Mouse (Mus musculus): Measurements from ENCODE around the gene Larp1. TPM values are rescaled to one million over a fixed set of nuclear protein-coding genes. Genes with fewer than 3 reads are reported as not detected.

Larp1 gene
- total and polyA plus RNA-seq, 2 experiments from 2014 or later: 15.7 to 51.8 TPM

GRCm38 (mm10) chr11:57970541-57970940, 38.3 kb upstream of the Larp1 start:
- Histone ChIP-seq H3K4me3 (ENCODE audit: low read depth, low read length) (no peak overlapping the region), H3K4me2 (ENCODE audit: low read depth, low read length, poor library complexity, severe bottlenecking) (no peak overlapping the region), H3K27ac (ENCODE audit: low read depth, low read length) (no peak overlapping the region), H3K9me3 (ENCODE audit: low read length) (no peaks in the 10 kb centered on the region), H3K27me3 (ENCODE audit: insufficient read depth, low read length) (no peaks in the 10 kb centered on the region), H3K4me1 (ENCODE audit: insufficient read depth, low read length) (no peaks in the 10 kb centered on the region), H3K36me3 (ENCODE audit: insufficient read depth, low read length) (no peaks in the 10 kb centered on the region), H3K9ac (replicated peaks; ENCODE audit: low read length, poor library complexity, severe bottlenecking) (no peak overlapping the region)
- no peak for TF ChIP-seq CTCF (IDR thresholded peaks at IDR 0.05)
- WGBS: 27% methylated on average over 5 of the region's 5 CpGs
- DNase-seq (ENCODE audit: low spot score) (no peak), ATAC-seq (ENCODE audit: low FRiP score) (no peak)

- H3K9ac ChIP-seq (replicated peaks; ENCODE audit: low read length, poor library complexity, severe bottlenecking): no peak overlapping the region
- H3K4me2 ChIP-seq (ENCODE audit: low read depth, low read length, poor library complexity, severe bottlenecking): no peak overlapping the region
- no peak for ATAC-seq (ENCODE audit: low FRiP score)
- no peak for DNase-seq (ENCODE audit: low spot score)
- 78% methylated on average over 13 of the region's 13 CpGs for WGBS
- H3K4me1 ChIP-seq (ENCODE audit: insufficient read depth, low read length): no peaks in the 10 kb centered on the region
- no peaks in the 10 kb centered on the region for H3K27me3 ChIP-seq (ENCODE audit: insufficient read depth, low read length)
- no peak for TF ChIP-seq CTCF (IDR thresholded peaks at IDR 0.05)
- no peaks in the 10 kb centered on the region for H3K36me3 ChIP-seq (ENCODE audit: insufficient read depth, low read length)
- H3K4me3 ChIP-seq (ENCODE audit: low read depth, low read length): no peak overlapping the region
- no peaks in the 10 kb centered on the region for H3K9me3 ChIP-seq (ENCODE audit: low read length)
- no peak overlapping the region for H3K27ac ChIP-seq (ENCODE audit: low read depth, low read length)
These were observed 35.6 kb upstream of the Larp1 start for GRCm38 (mm10) chr11:57973001-57973912.

- Histone ChIP-seq H3K36me3 (ENCODE audit: insufficient read depth, low read length) (no peaks in the 10 kb centered on the region), H3K9me3 (ENCODE audit: low read length) (no peaks in the 10 kb centered on the region), H3K9ac (replicated peaks; ENCODE audit: low read length, poor library complexity, severe bottlenecking) (no peak overlapping the region), H3K4me3 (ENCODE audit: low read depth, low read length) (no peak overlapping the region), H3K4me2 (ENCODE audit: low read depth, low read length, poor library complexity, severe bottlenecking) (no peak overlapping the region), H3K27ac (ENCODE audit: low read depth, low read length) (no peak overlapping the region), H3K27me3 (ENCODE audit: insufficient read depth, low read length) (no peaks in the 10 kb centered on the region), H3K4me1 (ENCODE audit: insufficient read depth, low read length) (no peaks in the 10 kb centered on the region)
- no peak for TF ChIP-seq CTCF (IDR thresholded peaks at IDR 0.05)
- ATAC-seq (ENCODE audit: low FRiP score): no peak
- WGBS: 70% methylated on average over 9 of the region's 9 CpGs
- DNase-seq (ENCODE audit: low spot score): no peak
These were observed 35.0 kb upstream of the Larp1 start for GRCm38 (mm10) chr11:57973913-57974234.

GRCm38 (mm10) chr11:57975876-57976275, 33.0 kb upstream of the Larp1 start:
- Histone ChIP-seq H3K4me3 (ENCODE audit: low read depth, low read length) (no peak overlapping the region), H3K36me3 (ENCODE audit: insufficient read depth, low read length) (no peaks in the 10 kb centered on the region), H3K27me3 (ENCODE audit: insufficient read depth, low read length) (no peaks in the 10 kb centered on the region), H3K9ac (replicated peaks; ENCODE audit: low read length, poor library complexity, severe bottlenecking) (no peak overlapping the region), H3K9me3 (ENCODE audit: low read length) (no peaks in the 10 kb centered on the region), H3K4me2 (ENCODE audit: low read depth, low read length, poor library complexity, severe bottlenecking) (no peak overlapping the region), H3K27ac (ENCODE audit: low read depth, low read length) (no peak overlapping the region), H3K4me1 (ENCODE audit: insufficient read depth, low read length) (no peaks in the 10 kb centered on the region)
- TF ChIP-seq CTCF (IDR thresholded peaks at IDR 0.05): no peak
- ATAC-seq (ENCODE audit: low FRiP score) (no peak), DNase-seq (ENCODE audit: low spot score) (no peak)

- ATAC-seq (ENCODE audit: low FRiP score) (no peak), DNase-seq (ENCODE audit: low spot score) (no peak)
- Histone ChIP-seq H3K27me3 (ENCODE audit: insufficient read depth, low read length) (no peaks in the 10 kb centered on the region), H3K27ac (ENCODE audit: low read depth, low read length) (no peak overlapping the region), H3K36me3 (ENCODE audit: insufficient read depth, low read length) (no peaks in the 10 kb centered on the region), H3K9ac (replicated peaks; ENCODE audit: low read length, poor library complexity, severe bottlenecking) (no peak overlapping the region), H3K9me3 (ENCODE audit: low read length) (no peaks in the 10 kb centered on the region), H3K4me2 (ENCODE audit: low read depth, low read length, poor library complexity, severe bottlenecking) (no peak overlapping the region), H3K4me1 (ENCODE audit: insufficient read depth, low read length) (no peaks in the 10 kb centered on the region), H3K4me3 (ENCODE audit: low read depth, low read length) (no peak overlapping the region)
- WGBS: 100% methylated on average over 1 of the region's 1 CpGs
- TF ChIP-seq CTCF (IDR thresholded peaks at IDR 0.05): no peak
These were observed 31.2 kb upstream of the Larp1 start for GRCm38 (mm10) chr11:57977681-57978080.

GRCm38 (mm10) chr11:57979621-57980020, 29.2 kb upstream of the Larp1 start:
- no peaks in the 10 kb centered on the region for H3K9me3 ChIP-seq (ENCODE audit: low read length)
- DNase-seq (ENCODE audit: low spot score) (no peak), ATAC-seq (ENCODE audit: low FRiP score) (no peak)
- H3K36me3 ChIP-seq (ENCODE audit: insufficient read depth, low read length): no peaks in the 10 kb centered on the region
- H3K27me3 ChIP-seq (ENCODE audit: insufficient read depth, low read length): no peaks in the 10 kb centered on the region
- no peaks in the 10 kb centered on the region for H3K4me1 ChIP-seq (ENCODE audit: insufficient read depth, low read length)
- no peak overlapping the region for H3K9ac ChIP-seq (replicated peaks; ENCODE audit: low read length, poor library complexity, severe bottlenecking)
- no peak overlapping the region for H3K27ac ChIP-seq (ENCODE audit: low read depth, low read length)
- no peak overlapping the region for H3K4me3 ChIP-seq (ENCODE audit: low read depth, low read length)
- WGBS: 90% methylated on average over 6 of the region's 6 CpGs
- TF ChIP-seq CTCF (IDR thresholded peaks at IDR 0.05): no peak
- no peak overlapping the region for H3K4me2 ChIP-seq (ENCODE audit: low read depth, low read length, poor library complexity, severe bottlenecking)
